Mouse (Mus musculus): ENCODE measurements around the gene Dohh.

The Dohh gene

GRCm38 (mm10) chr10:81419111-81419928, 35.1 kb downstream of the Dohh start:
- DNase-seq = no peak

- no peak for DNase-seq
Measured at GRCm38 (mm10) chr10:81420191-81420767, 36.1 kb downstream of the Dohh start.

GRCm38 (mm10) chr10:81421041-81421796, 37.0 kb downstream of the Dohh start:
- no peak for DNase-seq

- no peak for DNase-seq
Measured at GRCm38 (mm10) chr10:81421797-81422100, 37.5 kb downstream of the Dohh start.

- no peak for DNase-seq
Measured at GRCm38 (mm10) chr10:81422191-81422590, 38.0 kb downstream of the Dohh start.

GRCm38 (mm10) chr10:81422661-81423217, 38.5 kb downstream of the Dohh start:
- DNase-seq = no peak

GRCm38 (mm10) chr10:81423476-81424245, 39.4 kb downstream of the Dohh start:
- DNase-seq = no peak

- DNase-seq = no peak
Measured at GRCm38 (mm10) chr10:81424246-81425051, 40.2 kb downstream of the Dohh start.

GRCm38 (mm10) chr10:81425236-81425850, 41.1 kb downstream of the Dohh start:
- no peak for DNase-seq

- DNase-seq = no peak
Measured at GRCm38 (mm10) chr10:81426081-81426671, 41.9 kb downstream of the Dohh start.

GRCm38 (mm10) chr10:81426897-81427296, 42.7 kb downstream of the Dohh start:
- no peak for DNase-seq

- no peak for DNase-seq
Measured at GRCm38 (mm10) chr10:81427327-81427726, 43.1 kb downstream of the Dohh start.

- DNase-seq = no peak
Measured at GRCm38 (mm10) chr10:81427804-81428506, 43.7 kb downstream of the Dohh start.

GRCm38 (mm10) chr10:81428507-81428870, 44.3 kb downstream of the Dohh start:
- no peak for DNase-seq

- DNase-seq = no peak
Measured at GRCm38 (mm10) chr10:81429092-81429491, 44.9 kb downstream of the Dohh start.

GRCm38 (mm10) chr10:81429605-81430061, 45.4 kb downstream of the Dohh start:
- peak; percentile 74 for DNase-seq

GRCm38 (mm10) chr10:81430141-81430830, 46.1 kb downstream of the Dohh start:
- peak; percentile 86 for DNase-seq

- peak; percentile 81 for DNase-seq
Measured at GRCm38 (mm10) chr10:81430831-81431525, 46.8 kb downstream of the Dohh start.
